Mouse (Mus musculus) embryo, embryonic 9.5 days (tissue): Measurements from ENCODE around the gene Tmem109.

ENCODE experiments used
- DNase-seq: peaks from one replicate; pipeline ENCODE4 v3.0.0-alpha.2; 2017; ENCODE audit errors: extremely low spot score

Tmem109 gene

DNA sequence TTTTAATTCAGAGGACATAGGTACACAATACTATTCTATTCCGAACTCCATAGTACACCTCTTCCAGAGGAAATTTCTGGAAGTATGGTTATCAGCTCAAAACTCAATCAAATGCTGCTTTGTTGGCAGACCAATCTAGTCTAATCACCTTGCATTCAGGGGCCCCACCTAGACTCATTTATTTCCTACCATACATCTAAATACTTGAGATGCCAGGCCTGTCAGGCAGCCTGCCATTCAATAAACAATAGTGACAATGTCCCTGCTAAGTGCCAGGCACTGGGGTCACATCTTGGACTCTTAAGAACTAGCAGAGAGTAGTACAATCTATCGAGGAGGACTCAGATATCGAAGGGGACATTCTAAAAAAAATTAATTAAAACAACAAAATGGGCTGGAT is 10.4 kb upstream of the Tmem109 start:
- no peak for DNase-seq

DNA sequence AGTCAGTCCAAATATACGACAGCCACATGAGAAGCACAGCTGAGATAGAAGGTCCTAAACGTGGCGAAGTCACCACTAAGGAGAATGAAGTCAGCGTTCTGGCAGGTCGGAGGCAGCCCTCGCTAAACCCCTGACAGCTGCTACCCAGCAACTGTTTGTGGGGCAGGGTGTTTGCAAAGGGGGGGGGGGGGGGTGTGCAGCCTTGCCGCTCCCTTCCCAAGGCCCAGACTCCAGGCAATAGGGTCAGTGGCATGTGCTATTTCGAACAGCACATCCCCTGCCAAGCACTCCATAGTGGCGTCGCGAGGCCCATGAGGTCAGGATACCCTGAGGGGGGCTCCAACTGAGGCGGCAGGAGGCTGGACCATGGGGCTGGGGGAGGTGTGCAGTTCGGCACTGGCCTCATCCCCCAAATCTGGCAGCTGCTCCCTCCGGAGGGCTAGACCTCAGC is 801 bp downstream of the Tmem109 start:
- no peak for DNase-seq

DNA sequence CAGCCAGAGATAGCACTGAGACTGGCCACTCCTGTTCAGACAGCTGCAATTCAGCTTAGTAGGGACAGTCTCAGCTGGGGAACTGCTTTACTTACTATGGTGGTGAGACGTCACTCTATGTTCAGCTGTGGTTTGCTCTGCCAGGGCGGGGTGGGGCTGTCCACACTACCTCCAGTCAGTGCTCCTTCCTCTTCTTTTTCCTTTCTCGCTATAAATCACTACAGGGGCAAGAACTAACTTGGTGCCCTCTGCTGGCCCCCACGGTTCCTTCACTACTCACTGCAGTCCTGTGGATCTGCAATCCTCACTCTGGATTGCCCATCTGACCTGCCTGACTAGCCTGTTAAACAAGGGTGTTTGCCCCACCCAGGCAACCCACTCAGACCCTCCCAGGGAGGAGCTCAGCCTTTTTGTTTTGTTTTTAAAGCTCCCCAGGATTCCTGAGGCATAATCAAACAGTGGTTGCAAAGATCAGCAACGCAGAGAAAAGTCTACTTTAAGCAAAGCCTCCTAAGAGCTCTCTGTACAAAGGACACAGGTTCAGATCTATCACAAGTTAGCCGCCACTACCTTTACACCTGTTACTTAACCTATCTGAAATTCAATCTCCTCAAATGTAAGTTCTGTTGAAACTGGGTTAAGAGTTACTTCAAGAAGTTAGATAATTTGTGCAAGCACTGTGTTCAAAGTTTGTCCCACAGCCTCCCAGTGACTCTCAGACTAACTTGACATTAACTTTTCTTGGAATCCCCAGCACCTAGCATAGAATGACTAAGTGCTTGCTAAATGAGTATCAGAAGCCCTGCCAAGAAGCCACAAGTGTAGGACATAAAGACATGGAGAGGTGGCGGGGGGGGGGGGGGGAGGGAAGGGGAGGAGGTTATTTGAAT is 1.5 kb downstream of the Tmem109 start:
- peak; percentile 12 for DNase-seq

DNA sequence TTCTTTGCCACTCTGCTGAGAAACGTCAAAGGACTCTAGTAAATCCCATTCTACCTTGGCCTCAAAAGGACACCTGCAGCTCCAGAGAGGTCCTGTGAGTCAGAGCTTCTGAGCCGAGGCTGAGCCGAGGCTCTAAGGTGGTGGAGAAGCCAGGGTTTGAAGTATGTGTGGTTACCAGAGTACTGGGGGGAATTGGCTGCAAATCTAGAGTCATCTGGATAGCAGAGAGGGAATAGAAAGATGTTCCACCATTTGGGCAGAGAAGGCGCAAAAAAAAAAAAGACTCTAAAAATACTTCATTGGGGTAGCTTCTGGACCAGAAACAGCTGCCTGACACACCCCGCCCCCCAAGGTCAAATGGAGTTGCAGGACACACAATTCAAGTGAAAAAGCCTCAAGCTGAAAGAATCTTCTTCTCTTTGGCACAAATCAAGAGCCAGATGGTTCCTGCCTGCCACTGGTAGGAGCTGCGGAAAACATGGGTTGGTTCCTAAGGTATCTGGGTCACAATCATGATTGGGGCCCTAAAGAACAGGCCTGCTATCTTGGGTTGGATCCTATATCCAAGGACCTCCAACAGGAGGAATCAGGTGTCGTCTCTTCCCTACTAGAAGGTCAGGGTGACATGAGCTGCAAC is 3.5 kb downstream of the Tmem109 start:
- DNase-seq: no peak

DNA sequence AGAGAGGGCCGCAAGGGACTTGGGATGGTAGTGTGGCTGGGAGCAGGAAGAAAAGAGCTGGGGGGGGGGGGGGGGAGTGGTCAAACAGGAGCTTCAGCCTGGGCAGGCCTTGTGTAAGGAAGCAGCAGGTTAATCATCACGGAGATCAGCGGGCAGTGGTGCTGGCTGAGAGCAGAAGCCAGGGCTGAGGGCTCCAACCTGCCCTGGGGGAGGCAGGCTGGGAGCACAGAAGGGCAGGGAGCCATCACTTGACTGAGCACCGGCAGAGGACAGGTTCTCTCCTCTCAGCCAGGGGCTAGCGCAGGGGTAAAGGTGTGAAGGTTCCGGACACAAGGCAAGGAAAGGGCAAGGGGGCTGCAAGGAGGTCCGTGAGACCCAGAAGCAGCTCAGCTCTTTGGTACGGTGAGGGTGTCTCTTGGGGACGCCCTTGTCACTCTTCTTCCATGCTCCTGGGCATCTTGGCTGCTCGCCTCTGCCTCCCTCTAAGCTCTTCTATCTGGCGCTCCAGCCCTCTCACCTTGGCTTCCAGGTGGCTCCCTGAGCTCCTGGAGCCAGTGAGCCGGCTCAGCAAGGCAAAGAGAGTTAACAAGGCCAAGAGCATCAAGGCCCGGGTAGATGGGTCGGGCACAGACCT is 10.4 kb downstream of the Tmem109 start:
- DNase-seq: no peak

DNA sequence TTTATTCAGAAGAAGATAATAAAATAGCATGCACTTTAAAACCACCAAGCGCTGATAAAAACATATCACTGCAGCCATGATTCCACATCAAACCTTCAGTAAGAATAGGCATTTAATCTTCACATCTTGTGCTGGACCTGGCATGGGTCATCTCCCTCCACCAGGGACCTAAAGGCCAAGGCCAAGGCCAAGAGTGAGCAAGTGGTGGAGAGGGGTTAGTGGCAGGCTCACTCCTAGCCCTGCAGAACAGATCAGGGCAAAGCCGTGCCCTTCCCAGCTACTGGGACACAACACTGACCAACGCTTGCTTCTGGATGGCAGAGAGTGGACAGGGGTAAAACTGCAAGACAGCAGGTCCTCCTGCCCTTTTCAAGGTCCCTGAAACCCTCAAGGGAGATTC is 11.1 kb downstream of the Tmem109 start:
- DNase-seq: no peak

DNA sequence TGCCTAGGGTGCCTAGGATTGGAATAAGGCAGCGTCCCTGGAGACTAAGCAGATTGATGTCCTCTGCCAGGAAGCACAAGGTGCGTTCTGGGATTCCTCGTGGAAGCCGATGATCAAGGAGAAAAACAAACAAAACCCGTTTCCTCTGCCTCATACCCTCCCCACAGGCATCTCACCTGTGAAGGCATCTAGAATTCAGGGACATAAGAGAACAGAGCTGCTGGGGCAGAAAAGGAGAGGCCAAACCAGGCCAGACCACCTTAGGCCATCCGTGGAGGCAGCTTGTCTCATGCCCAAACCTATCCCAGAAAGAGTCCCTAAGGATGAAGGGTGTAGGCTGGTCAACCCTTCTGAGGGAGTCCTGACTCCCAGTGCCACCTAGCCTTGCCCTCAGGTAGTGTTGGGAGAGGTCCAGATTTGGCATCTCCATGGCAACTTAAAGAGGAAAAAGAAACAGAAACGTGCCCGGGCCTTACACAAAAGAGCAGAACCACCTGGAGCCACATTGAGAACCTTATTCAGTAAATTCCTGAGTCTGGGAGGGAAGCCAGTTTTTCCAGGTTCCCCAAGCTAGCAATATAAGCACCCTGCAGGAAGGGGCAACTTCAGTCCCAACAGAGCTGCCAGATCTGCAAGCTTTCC is 11.8 kb downstream of the Tmem109 start, which contains the start of gene Tmem132a:
Tmem132a (minus strand) TSS at position 55 of the 642 bp plus-strand sequence.
- no peak for DNase-seq

DNA sequence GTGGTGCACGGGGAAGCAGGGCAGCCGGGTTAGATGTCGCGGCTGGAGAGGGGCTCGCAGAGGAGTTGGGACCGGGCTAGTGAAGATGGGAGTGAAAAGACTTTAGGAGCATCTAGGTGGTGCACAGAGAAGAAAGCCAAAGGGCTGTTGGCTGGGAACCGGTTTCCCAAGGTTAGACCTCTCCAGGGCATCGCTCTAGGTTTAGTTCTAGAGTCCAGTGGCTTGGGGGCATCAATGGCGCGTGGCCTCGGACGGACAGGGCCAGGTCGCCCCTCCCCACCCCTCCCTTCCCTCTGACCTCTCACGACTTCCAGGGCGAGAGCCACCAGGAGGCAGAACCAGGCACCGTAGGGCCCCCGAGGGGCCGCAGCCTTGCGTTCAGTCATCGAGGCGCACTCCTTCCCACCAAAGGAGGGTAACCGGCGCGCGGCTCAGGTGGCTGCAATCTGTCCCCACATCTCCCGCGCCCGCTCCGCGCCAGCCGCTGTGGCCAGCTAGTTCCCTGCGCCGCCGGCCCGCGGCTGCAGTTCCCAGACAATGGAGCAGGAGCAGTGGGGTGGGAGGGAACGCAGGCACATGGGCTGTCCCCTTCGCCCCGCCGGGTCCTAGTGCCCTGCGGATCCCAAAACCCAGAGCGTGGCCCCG is 12.4 kb downstream of the Tmem109 start:
- DNase-seq: peak; percentile 91

DNA sequence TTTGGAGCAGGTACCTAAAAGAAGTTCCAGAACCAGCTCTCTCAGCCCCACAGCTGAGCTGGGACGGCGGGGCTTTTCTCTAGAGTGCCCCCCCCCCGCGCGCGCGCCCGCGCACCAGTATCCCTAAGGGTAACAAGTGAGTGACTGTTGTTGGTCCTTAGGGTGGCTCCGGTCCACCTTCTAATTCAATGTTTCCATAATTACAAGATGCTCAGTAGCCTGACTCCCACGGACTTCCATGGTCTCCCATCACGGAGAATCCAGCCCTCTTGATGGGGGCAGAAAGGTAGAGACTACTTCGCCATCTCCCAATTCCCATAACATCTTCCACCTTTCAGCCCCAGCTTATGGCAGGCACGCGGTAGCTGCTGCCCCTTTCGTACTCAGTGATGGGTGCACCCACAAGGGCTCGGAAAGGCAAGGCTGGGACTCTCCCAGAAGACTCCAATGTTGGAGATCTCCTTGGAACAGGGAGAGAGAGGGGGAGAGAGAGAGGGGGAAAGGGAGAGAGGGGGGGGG is 13.1 kb downstream of the Tmem109 start:
- peak; percentile 35 for DNase-seq

DNA sequence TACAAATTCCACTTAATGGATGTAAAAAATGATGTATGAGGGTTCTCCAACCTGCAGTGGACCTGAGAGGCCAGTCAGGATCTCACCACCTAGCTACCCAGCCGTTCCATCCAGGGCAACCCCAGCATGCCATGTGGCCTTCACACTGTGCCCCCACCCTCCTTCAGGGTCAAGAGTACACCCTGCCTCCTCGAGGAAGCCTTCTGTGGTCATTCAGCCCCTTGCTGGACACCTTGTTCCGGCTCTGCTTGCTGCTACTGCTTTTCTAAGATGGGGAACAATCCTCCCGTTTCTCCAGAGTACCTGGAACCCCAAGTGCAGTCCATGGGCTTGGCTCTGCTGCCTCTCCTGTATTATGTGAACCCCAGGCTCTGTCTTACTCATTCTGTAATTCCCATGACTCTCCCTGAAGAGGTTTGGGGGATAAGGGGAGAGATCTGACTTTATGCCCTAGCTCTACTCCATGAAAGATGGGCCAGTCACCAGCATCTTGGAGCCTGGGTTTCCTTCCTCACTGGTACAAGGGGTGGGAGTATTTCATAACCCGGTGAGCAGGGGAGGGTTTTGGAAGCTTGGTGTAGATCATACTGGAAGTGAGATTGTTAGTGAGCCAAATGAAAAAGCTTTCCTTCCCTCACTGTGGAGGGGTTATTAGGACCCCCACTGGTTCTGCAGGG is 13.7 kb downstream of the Tmem109 start:
- DNase-seq: no peak

DNA sequence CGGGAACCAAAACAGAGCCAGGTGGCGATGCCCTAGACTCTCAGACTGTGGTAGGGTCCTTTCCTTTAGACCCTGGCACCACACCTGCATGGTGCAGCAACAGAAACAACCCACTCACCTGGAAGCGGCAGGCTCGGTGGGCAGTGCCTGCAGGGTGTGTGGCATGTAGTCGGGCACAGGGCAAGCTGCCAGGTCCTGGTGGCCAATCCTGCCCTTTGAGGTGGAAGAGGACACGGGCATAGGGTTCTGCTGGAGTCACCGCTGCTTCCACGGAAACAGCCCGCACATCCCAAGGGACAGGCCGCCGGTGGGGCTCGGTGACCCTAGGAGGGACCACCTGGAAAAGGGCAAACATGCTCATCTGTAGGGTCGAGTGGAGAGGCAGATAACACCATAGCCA is 15.4 kb downstream of the Tmem109 start:
- DNase-seq: no peak

DNA sequence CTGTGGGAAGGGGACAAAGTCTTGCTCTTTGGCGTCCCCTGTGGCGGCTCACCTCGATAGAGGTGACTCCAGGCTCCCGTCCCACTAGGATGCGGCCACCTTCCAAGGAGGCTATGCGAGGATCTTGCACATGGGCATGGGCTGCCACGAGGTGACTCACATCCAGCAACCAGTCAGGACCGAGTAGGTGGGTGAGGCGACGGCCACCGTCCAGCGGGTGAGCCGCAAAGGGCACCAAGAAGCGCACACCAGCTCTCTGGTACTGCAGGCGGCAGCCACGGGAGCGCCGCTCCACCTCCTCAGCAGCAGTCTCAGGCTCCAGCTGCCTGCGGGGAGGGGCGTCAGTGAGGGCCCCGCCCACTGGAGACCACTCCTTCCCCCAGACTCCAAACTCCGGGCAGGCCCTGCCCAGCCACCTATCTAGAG is 21.7 kb downstream of the Tmem109 start:
- peak; percentile 33 for DNase-seq

DNA sequence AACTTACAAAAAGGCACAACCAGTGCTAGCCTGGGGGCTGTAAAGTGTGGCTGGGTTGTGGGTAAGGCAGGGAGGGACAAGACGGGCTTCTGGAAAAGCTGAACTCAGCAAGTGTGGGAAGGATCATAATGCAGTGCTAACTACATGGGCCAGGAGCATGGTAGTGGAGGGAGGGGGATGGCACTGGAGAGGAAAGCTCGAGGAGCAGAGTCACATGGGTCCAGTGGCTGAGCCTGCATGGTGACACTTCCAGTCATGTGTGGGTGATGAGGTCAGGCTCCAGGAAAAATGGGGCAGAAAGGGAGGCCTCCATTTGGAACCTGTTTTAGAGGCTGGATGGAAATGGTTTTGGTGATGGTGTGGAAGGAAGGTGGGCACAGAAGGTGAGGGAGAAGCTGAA is 25.3 kb downstream of the Tmem109 start:
- no peak for DNase-seq

DNA sequence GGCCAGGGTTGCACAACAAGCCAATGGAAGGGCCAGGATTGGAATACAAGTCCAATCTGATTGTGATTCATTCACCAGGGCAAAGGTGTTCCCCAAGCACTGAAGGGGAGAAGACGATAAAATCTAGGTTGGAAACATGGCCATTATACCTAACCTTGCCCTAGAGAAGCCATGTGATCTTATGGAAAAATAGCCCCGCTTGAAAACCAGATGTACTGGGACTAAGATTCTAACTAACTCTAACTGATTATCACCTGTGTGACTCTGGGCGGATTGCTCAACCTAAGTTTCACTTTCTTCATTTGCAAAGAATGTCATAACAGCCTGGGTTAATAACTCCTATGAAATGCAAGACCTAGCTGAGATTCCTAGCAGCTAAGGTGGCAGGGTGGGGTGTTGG is 26.4 kb downstream of the Tmem109 start:
- DNase-seq: no peak

DNA sequence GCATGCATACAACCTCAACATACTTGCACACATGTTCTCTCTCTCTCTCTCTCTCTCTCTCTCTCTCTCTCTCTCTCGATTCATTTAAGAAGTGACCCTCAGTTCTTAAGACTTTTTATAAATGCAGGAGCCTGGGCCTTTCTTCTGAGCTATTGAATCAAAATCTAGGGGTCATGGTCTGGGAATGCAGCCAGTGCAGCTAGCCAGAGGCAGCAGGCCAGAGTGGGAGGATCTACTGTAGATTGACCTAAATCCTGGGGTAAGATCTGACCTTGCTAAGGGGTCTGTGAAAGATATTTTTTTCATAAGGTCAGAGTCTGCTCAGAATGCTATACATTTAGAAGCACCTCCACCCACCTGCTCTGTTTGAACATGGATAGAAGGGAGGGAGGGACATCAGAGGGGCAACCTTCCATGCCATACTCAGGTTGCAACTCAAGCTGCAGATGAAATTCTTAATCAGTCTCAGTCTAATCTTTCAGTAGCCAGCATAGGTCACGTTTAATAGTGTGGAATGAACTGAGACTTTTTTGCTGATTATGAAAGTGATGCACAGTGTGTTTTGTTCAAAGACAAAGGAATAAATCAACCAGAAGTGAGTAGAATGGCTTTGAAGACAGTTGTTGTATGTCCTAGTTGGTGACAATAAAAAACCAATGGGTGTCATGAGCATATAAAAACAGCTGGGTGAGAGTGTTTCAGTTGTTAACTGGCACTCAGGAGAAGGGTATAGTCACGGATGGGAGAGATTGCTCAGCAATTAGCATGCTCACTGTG is 34.3 kb downstream of the Tmem109 start:
- no peak for DNase-seq

DNA sequence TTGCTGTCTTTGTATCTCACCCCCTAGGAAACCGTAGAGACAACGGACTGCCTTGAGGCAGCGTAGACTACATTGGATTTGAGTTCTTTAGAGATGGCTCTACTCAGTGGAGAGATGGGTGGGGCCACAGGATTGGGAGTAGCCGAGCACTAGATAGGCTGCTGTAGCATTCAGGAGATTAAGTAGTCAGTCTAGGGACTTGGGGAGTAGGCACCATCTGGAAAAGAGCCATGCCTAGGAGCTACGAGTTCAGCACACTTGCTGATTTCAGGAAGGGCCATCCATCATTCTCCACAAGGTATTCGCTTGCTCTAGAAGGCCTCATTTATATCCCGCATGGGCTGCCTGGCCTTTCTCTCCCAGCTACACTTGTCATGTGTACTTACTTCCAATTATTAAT is 35.7 kb downstream of the Tmem109 start:
- no peak for DNase-seq

DNA sequence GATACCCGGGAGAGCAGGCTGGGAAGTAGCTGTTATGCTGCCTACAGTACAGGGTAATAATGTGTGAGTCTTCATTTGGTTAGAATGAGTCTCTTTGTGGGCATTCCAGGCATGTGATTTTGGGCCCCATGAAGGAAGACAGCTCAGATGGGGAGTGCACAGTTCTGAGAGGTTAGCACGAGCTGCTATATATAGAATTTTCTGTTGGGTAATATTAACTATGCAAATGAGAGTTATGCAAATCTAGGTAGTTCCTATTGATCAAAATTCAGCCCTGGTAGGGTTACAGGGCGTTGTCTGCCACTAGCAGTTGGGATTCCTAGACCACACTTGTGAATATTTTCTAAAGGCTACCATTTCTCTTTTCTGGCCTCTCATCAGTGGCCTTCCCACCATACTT is 36.3 kb downstream of the Tmem109 start:
- no peak for DNase-seq

DNA sequence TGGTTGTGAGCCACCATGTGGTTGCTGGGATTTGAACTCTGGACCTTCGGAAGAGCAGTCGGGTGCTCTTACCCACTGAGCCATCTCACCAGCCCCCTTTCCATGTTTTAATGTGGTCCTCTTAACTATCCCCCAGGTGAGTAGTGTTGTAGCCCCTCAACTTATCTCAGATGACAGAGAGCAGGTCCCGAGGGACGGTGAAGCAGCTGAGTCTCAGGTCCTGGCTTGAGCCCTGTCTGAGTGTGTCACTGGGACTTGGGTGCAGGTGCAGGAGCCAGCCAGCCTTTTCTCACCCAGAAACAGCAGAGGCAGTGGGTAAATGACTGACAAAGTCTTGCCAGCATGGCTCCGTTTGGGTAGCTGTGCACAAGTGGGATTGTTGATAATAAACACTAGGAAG is 37.6 kb downstream of the Tmem109 start:
- no peak for DNase-seq

DNA sequence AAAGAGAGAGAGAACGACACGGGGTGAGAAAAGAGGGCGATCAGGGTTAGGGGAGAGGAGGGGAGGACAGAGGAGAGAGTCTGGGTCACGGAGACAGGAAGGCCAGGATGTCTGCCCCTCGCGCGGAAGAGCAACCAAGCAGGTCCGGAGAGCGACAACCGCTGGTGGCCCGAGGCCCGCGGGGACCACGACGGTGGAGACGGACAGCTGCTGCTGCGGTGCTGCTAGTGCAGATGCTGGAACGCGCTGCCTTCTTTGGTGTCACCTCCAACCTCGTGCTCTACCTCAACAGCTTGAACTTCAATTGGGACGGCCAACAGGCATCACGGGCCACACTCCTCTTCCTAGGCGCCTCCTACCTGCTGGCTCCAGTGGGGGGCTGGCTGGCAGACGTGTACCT is 38.9 kb downstream of the Tmem109 start:
- no peak for DNase-seq
